Mouse (Mus musculus) midbrain, embryonic 10.5 days (tissue): ENCODE measurements around the gene Ankrd37. TPM values are rescaled to one million over a fixed set of nuclear protein-coding genes. Genes with fewer than 3 reads are reported as not detected.

Experiments used
- polyA plus RNA-seq: library from polyadenylated mRNA; unstranded; fragments of >200 nt; fragmentation: Nextera tagmentation; extraction: Ambion mirVana; gene quantifications from 2 replicates; pipeline ENCODE4 v1.2.1, GENCODE M21; 2016

The Ankrd37 gene
- polyA plus RNA-seq, 1 experiment from 2014 or later = 21.1 TPM

Other genes starting within 250 kb of the Ankrd37 start
- gene Pdlim3, start 120.2 kb downstream of the Ankrd37 start, polyA plus RNA-seq = 10.6 and 31.0 TPM in 2 replicates
- gene Ccdc110, start 71.1 kb downstream of the Ankrd37 start, polyA plus RNA-seq = 0.19 TPM in 1 of 2 replicates, not detected in the other
- 3.2 and 3.3 TPM in 2 replicates for gene 1700029J07Rik, start 30.5 kb downstream of the Ankrd37 start, polyA plus RNA-seq
- gene Ufsp2, start 30.2 kb downstream of the Ankrd37 start, polyA plus RNA-seq = 60.7 and 62.2 TPM in 2 replicates
- gene Lrp2bp, start 6.4 kb downstream of the Ankrd37 start, polyA plus RNA-seq = 0.10 and 0.40 TPM in 2 replicates
- 19.7 and 21.5 TPM in 2 replicates for gene Cfap97, start 146.1 kb upstream of the Ankrd37 start, polyA plus RNA-seq
- 4.5 and 4.9 TPM in 2 replicates for gene Snx25, start 146.5 kb upstream of the Ankrd37 start, polyA plus RNA-seq
- 505 and 511 TPM in 2 replicates for gene Slc25a4, start 205.6 kb upstream of the Ankrd37 start, polyA plus RNA-seq